Mouse (Mus musculus) forebrain, embryonic 15.5 days (tissue): ENCODE data around the gene Fbxo30. TPM values are rescaled to one million over a fixed set of nuclear protein-coding genes. Genes with fewer than 3 reads are reported as not detected.
A peak's percentile ranks its signal among the peaks of the same experiment; 100 is the strongest.
"Not testable (repeated sequence)": the region's sequence is repeated elsewhere in the genome, so short reads cannot be mapped to it uniquely, and the experiment has no call there.

Source experiments
- ATAC-seq: fragments of 200-750 bp; cut with Nextera tagmentation; replicated peaks from 2 replicates; pipeline ENCODE4 v1.8.0; 2017; ENCODE audit warnings: mild to moderate bottlenecking, moderate TSS enrichment, moderate library complexity
- H3K27ac ChIP-seq: fragments of 300-500 bp; sonication (generic); replicated peaks from 2 replicates; pipeline ENCODE4 v1.5.1; 2015; ENCODE audit warnings: mild to moderate bottlenecking, inconsistent platforms
- H3K27me3 ChIP-seq: fragments of 300-500 bp; sonication (generic); 2 replicates; pipeline ENCODE4 v1.6.1; 2015; ENCODE audit warnings: inconsistent platforms
- H3K36me3 ChIP-seq: fragments of 300-500 bp; sonication (generic); 2 replicates; pipeline ENCODE4 v1.6.1; 2015; ENCODE audit warnings: mild to moderate bottlenecking, inconsistent platforms
- H3K4me1 ChIP-seq: fragments of 300-500 bp; sonication (generic); 2 replicates; pipeline ENCODE4 v1.6.1; 2015; ENCODE audit warnings: inconsistent platforms
- H3K4me2 ChIP-seq: fragments of 300-500 bp; sonication (generic); replicated peaks from 2 replicates; pipeline ENCODE4 v1.6.1; 2015; ENCODE audit warnings: mild to moderate bottlenecking, inconsistent platforms
- H3K4me3 ChIP-seq: fragments of 300-500 bp; sonication (generic); 2 replicates; pipeline ENCODE4 v1.5.1; 2015; ENCODE audit warnings: mild to moderate bottlenecking, inconsistent platforms
- H3K9ac ChIP-seq: fragments of 300-500 bp; sonication (generic); replicated peaks from 2 replicates; pipeline ENCODE4 v1.6.1; 2015; ENCODE audit warnings: mild to moderate bottlenecking, inconsistent platforms
- H3K9me3 ChIP-seq: fragments of 300-500 bp; sonication (generic); 2 replicates; pipeline ENCODE4 v1.6.1; 2016; ENCODE audit warnings: inconsistent platforms
- WGBS: fragments of 180-500 bp; shearing (Covaris S2); methylation state at CpG from one replicate; pipeline ENCODE4 v1.1.7; 2015; ENCODE audit warnings: mixed read lengths; 5-methylcytosine and 5-hydroxymethylcytosine counted together
- polyA plus RNA-seq: library from polyadenylated mRNA; unstranded; fragments of >200 nt; fragmentation: Nextera tagmentation; extraction: Ambion mirVana; gene quantifications from 2 replicates; pipeline ENCODE4 v1.2.1, GENCODE M21; 2015

Fbxo30 gene
- polyA plus RNA-seq, 1 experiment from 2014 or later, result 27.9 TPM

- peak overlapping the region; percentile 80 for H3K4me2 ChIP-seq
- peak; percentile 31; the same call in 1 of the 2 replicates for ATAC-seq
- H3K9me3 ChIP-seq, result no peaks in the 10 kb centered on the region
- no peaks in the 10 kb centered on the region for H3K27me3 ChIP-seq
- peak overlapping the region; percentile 97 for H3K27ac ChIP-seq
- H3K4me3 ChIP-seq, result peak overlapping the region; percentile 97
- H3K9ac ChIP-seq, result peak overlapping the region; percentile 85
- WGBS, result under 1% methylated on average over 54 of the region's 68 CpGs
- peaks cover 16% of the 10 kb centered on the region for H3K4me1 ChIP-seq
- no peaks in the 10 kb centered on the region for H3K36me3 ChIP-seq
These were observed 572 bp downstream of the Fbxo30 start for GRCm38 (mm10) chr10:11281498-11282305.

GRCm38 (mm10) chr10:11282306-11282631, 1.1 kb downstream of the Fbxo30 start:
- Histone ChIP-seq H3K9me3 (no peaks in the 10 kb centered on the region), H3K9ac (peak overlapping the region; percentile 85), H3K27ac (peak overlapping the region; percentile 97; the same call in 1 of the 2 replicates), H3K4me3 (peak overlapping the region; percentile 97), H3K4me2 (peak overlapping the region; percentile 80), H3K4me1 (peaks cover 16% of the 10 kb centered on the region), H3K27me3 (no peaks in the 10 kb centered on the region), H3K36me3 (no peaks in the 10 kb centered on the region)
- under 1% methylated on average over 4 of the region's 4 CpGs for WGBS
- ATAC-seq, result no peak

GRCm38 (mm10) chr10:11298418-11298817, 17.3 kb downstream of the Fbxo30 start:
- no peaks in the 10 kb centered on the region for H3K27me3 ChIP-seq
- no peaks in the 10 kb centered on the region for H3K4me1 ChIP-seq
- H3K36me3 ChIP-seq, result no peaks in the 10 kb centered on the region
- H3K4me2 ChIP-seq, result no peak overlapping the region
- 94% methylated on average over 6 of the region's 6 CpGs for WGBS
- H3K27ac ChIP-seq, result no peak overlapping the region
- no peaks in the 10 kb centered on the region for H3K9me3 ChIP-seq
- no peak overlapping the region for H3K4me3 ChIP-seq
- no peak overlapping the region for H3K9ac ChIP-seq
- no peak for ATAC-seq

GRCm38 (mm10) chr10:11305365-11306053, 24.4 kb downstream of the Fbxo30 start:
- no peak for ATAC-seq
- H3K4me1 ChIP-seq, result no peaks in the 10 kb centered on the region

GRCm38 (mm10) chr10:11306054-11306367, 24.9 kb downstream of the Fbxo30 start:
- H3K36me3 ChIP-seq, result no peaks in the 10 kb centered on the region

More at GRCm38 (mm10) chr10:11305365-11306053, 24.4 kb downstream of the Fbxo30 start:
- Histone ChIP-seq H3K9me3 (no peaks in the 10 kb centered on the region), H3K9ac (no peak overlapping the region), H3K27ac (no peak overlapping the region), H3K36me3 (no peaks in the 10 kb centered on the region), H3K4me3 (no peak overlapping the region), H3K4me2 (no peak overlapping the region), H3K27me3 (no peaks in the 10 kb centered on the region)
- WGBS, result 60% methylated on average over 9 of the region's 9 CpGs

GRCm38 (mm10) chr10:11309866-11310265, 28.7 kb downstream of the Fbxo30 start:
- H3K27ac ChIP-seq, result no peak overlapping the region
- no peaks in the 10 kb centered on the region for H3K27me3 ChIP-seq
- 95% methylated on average over 1 of the region's 1 CpGs for WGBS
- no peak overlapping the region for H3K4me2 ChIP-seq
- H3K36me3 ChIP-seq, result no peaks in the 10 kb centered on the region
- no peaks in the 10 kb centered on the region for H3K4me1 ChIP-seq
- H3K4me3 ChIP-seq, result no peak overlapping the region
- no peaks in the 10 kb centered on the region for H3K9me3 ChIP-seq
- no peak overlapping the region for H3K9ac ChIP-seq
- ATAC-seq, result no peak

More at GRCm38 (mm10) chr10:11306054-11306367, 24.9 kb downstream of the Fbxo30 start:
- Histone ChIP-seq H3K4me2 (no peak overlapping the region), H3K4me1 (no peaks in the 10 kb centered on the region), H3K9ac (no peak overlapping the region), H3K27ac (no peak overlapping the region), H3K27me3 (no peaks in the 10 kb centered on the region), H3K9me3 (no peaks in the 10 kb centered on the region), H3K4me3 (no peak overlapping the region)
- WGBS, result 52% methylated on average over 2 of the region's 2 CpGs
- ATAC-seq, result no peak

- Histone ChIP-seq H3K27me3 (no peaks in the 10 kb centered on the region), H3K9ac (no peak overlapping the region), H3K27ac (no peak overlapping the region), H3K4me3 (no peak overlapping the region), H3K36me3 (no peaks in the 10 kb centered on the region), H3K4me1 (no peaks in the 10 kb centered on the region), H3K9me3 (no peaks in the 10 kb centered on the region), H3K4me2 (no peak overlapping the region)
- ATAC-seq, result no peak
These were observed 29.4 kb downstream of the Fbxo30 start for GRCm38 (mm10) chr10:11310481-11310880.

- H3K4me2 ChIP-seq, H3K9me3 ChIP-seq, H3K4me1 ChIP-seq, H3K9ac ChIP-seq, H3K36me3 ChIP-seq, ATAC-seq, H3K27me3 ChIP-seq, H3K27ac ChIP-seq, H3K4me3 ChIP-seq: not testable (repeated sequence)
These were observed 36.8 kb downstream of the Fbxo30 start for GRCm38 (mm10) chr10:11317856-11318454.

GRCm38 (mm10) chr10:11319446-11319970, 38.4 kb downstream of the Fbxo30 start:
- Histone ChIP-seq H3K4me3 (no peak overlapping the region), H3K9me3 (no peaks in the 10 kb centered on the region), H3K27me3 (no peaks in the 10 kb centered on the region), H3K27ac (no peak overlapping the region), H3K4me1 (no peaks in the 10 kb centered on the region), H3K4me2 (no peak overlapping the region), H3K36me3 (no peaks in the 10 kb centered on the region), H3K9ac (no peak overlapping the region)
- no peak for ATAC-seq
- 86% methylated on average over 1 of the region's 1 CpGs for WGBS

GRCm38 (mm10) chr10:11322316-11322715, 41.2 kb downstream of the Fbxo30 start:
- ATAC-seq, result no peak
- no peaks in the 10 kb centered on the region for H3K4me1 ChIP-seq
- no peak overlapping the region for H3K4me3 ChIP-seq
- no peak overlapping the region for H3K4me2 ChIP-seq
- no peak overlapping the region for H3K9ac ChIP-seq
- 93% methylated on average over 7 of the region's 7 CpGs for WGBS
- H3K9me3 ChIP-seq, result no peaks in the 10 kb centered on the region
- H3K27ac ChIP-seq, result no peak overlapping the region
- H3K36me3 ChIP-seq, result no peaks in the 10 kb centered on the region
- H3K27me3 ChIP-seq, result no peaks in the 10 kb centered on the region

GRCm38 (mm10) chr10:11323202-11323898, 42.2 kb downstream of the Fbxo30 start:
- Histone ChIP-seq H3K9me3 (no peaks in the 10 kb centered on the region), H3K36me3 (no peaks in the 10 kb centered on the region), H3K4me2 (no peak overlapping the region), H3K27me3 (no peaks in the 10 kb centered on the region), H3K9ac (no peak overlapping the region), H3K27ac (no peak overlapping the region), H3K4me3 (no peak overlapping the region), H3K4me1 (no peaks in the 10 kb centered on the region)
- no peak for ATAC-seq
- 76% methylated on average over 4 of the region's 4 CpGs for WGBS

- ATAC-seq, result no peak
- H3K27ac ChIP-seq, result no peak overlapping the region
- H3K9ac ChIP-seq, result no peak overlapping the region
- H3K36me3 ChIP-seq, result no peaks in the 10 kb centered on the region
- H3K4me2 ChIP-seq, result no peak overlapping the region
- WGBS, result 89% methylated on average over 3 of the region's 3 CpGs
- H3K4me1 ChIP-seq, result no peaks in the 10 kb centered on the region
- H3K4me3 ChIP-seq, result no peak overlapping the region
- no peaks in the 10 kb centered on the region for H3K9me3 ChIP-seq
- no peaks in the 10 kb centered on the region for H3K27me3 ChIP-seq
These were observed 45.4 kb downstream of the Fbxo30 start for GRCm38 (mm10) chr10:11326526-11326925.
